Comparison of ENCODE assay signal across 25 mouse cellular contexts in genomic region chr16:30879878-30880277, GRCm38 (mm10).
"Had no signal": no experiment of that assay in that cellular context is flagged by ENCODE, and none has a peak within 500 bp of the region (broad histone marks: within the 10 kb centered on the region; RNA-seq: fewer than 3 reads in every experiment).

No protein-coding gene starts in this region.

- H3K27ac ChIP-seq: embryonic facial prominence, embryonic 10.5 days; embryonic facial prominence, embryonic 12.5 days; embryonic facial prominence, embryonic 13.5 days; embryonic facial prominence, embryonic 15.5 days; forebrain, embryonic 10.5 days; forebrain, embryonic 12.5 days; forebrain, embryonic 13.5 days; forebrain, embryonic 15.5 days; heart, adult 2 months; heart, embryonic 10.5 days had no signal

- H3K4me3 ChIP-seq: embryonic facial prominence, embryonic 10.5 days; embryonic facial prominence, embryonic 12.5 days; embryonic facial prominence, embryonic 13.5 days; embryonic facial prominence, embryonic 15.5 days; erythroblast, embryonic 14.5 days; forebrain, embryonic 10.5 days; forebrain, embryonic 12.5 days; forebrain, embryonic 13.5 days; forebrain, embryonic 15.5 days; heart, adult 2 months; heart, embryonic 10.5 days; heart, embryonic 12.5 days had no signal

- DNase-seq: cerebellum, adult 9-11 months; cerebellum, postnatal 10 days; cerebellum, postnatal 14 days; cerebellum, postnatal 25 days; cerebellum, postnatal 36 days; embryo, embryonic 11 days; forebrain, postnatal 0 days; gastrocnemius, postnatal 10 days; gastrocnemius, postnatal 14 days; gastrocnemius, postnatal 25 days; gastrocnemius, postnatal 36 days; heart, adult 11 months; heart, adult 18-20 months; heart, adult 2 months had no signal
